Mouse (Mus musculus) cerebellum, adult 2 months (tissue): ENCODE measurements around the gene Tdrd9.

Source experiments
- CTCF ChIP-seq: fragments of 200-500 bp; IDR thresholded peaks from 2 replicates; pipeline ENCODE4 v1.5.1; 2011; ENCODE audit warnings: low read depth, mild to moderate bottlenecking, control low read depth, low read length, moderate library complexity, borderline replicate concordance; ENCODE audit not compliant: insufficient read depth
- POLR2A ChIP-seq: fragments of 200-500 bp; IDR thresholded peaks from 2 replicates; pipeline ENCODE4 v1.6.1; 2011; ENCODE audit warnings: low read length, control low read depth, borderline replicate concordance; ENCODE audit not compliant: insufficient read depth

DNA sequence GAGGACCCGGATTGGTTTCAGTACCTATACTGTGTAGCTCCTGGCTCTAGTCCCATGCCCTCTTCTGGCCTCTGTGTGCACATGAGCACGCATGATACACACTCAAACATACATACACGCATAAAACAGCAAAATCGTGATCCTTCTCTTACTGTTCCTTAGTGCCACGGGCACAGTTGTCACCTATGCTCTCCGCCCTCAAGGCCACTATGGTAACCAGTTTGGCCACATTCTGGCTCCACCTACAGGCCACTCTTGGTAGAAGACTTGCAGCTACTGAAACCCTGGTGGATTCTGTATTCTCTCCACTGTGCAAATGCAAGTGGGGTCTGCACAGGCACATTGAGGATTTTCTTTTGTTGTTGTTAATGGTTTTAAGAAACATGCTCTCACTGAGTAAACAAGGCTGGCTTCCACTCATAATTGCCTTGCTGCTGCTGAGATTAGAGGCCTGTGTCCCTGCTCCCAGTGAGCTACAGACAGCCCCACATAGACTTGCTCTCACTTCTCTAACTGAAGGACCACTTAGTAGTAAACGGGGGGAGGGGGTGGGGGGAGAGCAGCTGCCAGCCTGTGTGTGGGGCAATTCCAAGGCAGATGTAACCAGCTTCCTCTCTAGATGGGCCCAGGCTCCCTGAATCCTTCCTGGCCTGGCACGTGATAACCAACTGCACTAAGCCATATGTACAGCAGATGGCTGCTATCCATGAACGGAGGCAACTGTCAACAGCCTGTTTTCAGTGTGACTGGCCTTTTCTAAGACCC is 13.1 kb upstream of the Tdrd9 start:
- TF ChIP-seq POLR2A (no peak), CTCF (peak; percentile 88)
